ENCODE assay signal across 14 mouse cellular contexts in genomic region chr16:44614235-44614634, GRCm38 (mm10).
"Had no signal": no experiment of that assay in that cellular context is flagged by ENCODE, and none has a peak within 500 bp of the region (broad histone marks: within the 10 kb centered on the region; RNA-seq: fewer than 3 reads in every experiment).

No protein-coding gene starts in this region.

- H3K27me3 ChIP-seq: liver, embryonic 15.5 days; midbrain, embryonic 15.5 days; neural tube, embryonic 13.5 days; stomach, embryonic 15.5 days had no signal

- H3K9ac ChIP-seq: liver, embryonic 15.5 days; midbrain, embryonic 15.5 days; neural tube, embryonic 13.5 days; stomach, embryonic 15.5 days had no signal

- H3K36me3 ChIP-seq: liver, embryonic 15.5 days; midbrain, embryonic 10.5 days; midbrain, embryonic 15.5 days; neural tube, embryonic 13.5 days; stomach, embryonic 15.5 days had no signal

- H3K27ac ChIP-seq: liver, embryonic 15.5 days; midbrain, embryonic 10.5 days; midbrain, embryonic 15.5 days; neural tube, embryonic 13.5 days had no signal

- H3K4me1 ChIP-seq: liver, embryonic 15.5 days had no signal

- H3K9me3 ChIP-seq: liver, embryonic 15.5 days; midbrain, embryonic 10.5 days; midbrain, embryonic 15.5 days; neural tube, embryonic 13.5 days; stomach, embryonic 15.5 days had no signal

- ATAC-seq: intestine, embryonic 16.5 days; lung, postnatal 0 days; midbrain, embryonic 15.5 days had no signal

- H3K4me3 ChIP-seq: liver, embryonic 15.5 days; midbrain, embryonic 10.5 days; midbrain, embryonic 15.5 days; neural tube, embryonic 13.5 days; stomach, embryonic 15.5 days had no signal

- DNase-seq: kidney, adult 8-10 months; kidney, postnatal 25 days; lung, adult 2 months; lung, postnatal 4 days; retina, postnatal 1 day; thymus, adult 2 months; thymus, postnatal 25 days had no signal

- H3K4me2 ChIP-seq: liver, embryonic 15.5 days; midbrain, embryonic 15.5 days; neural tube, embryonic 13.5 days; stomach, embryonic 15.5 days had no signal
